Mouse (Mus musculus): ENCODE measurements around the gene Spocd1.
"Not testable (repeated sequence)": the region's sequence is repeated elsewhere in the genome, so short reads cannot be mapped to it uniquely, and the experiment has no call there.

Gene Spocd1

DNA sequence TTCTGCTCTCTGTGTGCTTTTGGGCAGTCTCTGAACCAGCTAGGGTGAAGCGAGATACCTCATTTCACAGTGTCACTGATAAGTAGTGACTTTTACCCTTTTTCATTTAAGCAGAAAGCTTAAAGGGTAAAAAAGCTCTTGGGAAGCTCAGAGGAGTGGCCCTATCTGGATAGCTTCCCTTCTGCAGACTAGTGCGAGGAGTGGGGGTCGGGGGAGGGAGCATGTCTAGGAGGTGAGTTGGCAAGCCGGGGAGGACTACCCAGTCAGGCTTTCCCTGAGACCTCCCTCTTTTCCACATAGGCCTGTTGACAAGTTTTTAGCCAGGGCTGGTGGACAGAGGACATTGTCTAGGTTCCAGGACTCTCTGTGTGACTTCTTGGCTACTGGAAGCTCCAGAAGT lies at the start of gene Spocd1:
Spocd1 (plus strand) TSS at position 301 of the 400 bp plus-strand sequence.
- no peak for DNase-seq

DNA sequence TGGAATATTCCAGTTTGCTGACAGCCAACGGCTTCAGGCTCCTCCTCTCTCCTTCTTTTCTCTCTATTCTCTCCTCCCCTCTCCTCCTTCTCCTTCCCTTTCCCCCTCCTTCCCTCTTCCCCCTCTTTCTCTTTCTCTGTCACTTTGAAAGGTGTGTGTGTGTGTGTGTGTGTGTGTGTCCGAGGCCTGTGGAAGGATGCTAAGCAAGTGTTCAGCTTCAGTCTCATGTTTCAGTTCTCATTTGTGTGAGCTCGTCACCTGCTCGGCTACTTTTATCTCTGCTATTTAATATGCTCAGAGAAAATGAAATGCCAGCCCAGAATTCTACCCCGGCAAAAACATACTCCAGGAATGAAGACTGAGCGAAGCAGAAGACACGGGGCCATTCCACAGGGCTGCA lies 48.4 kb upstream of the Spocd1 start:
- no peak for DNase-seq

DNA sequence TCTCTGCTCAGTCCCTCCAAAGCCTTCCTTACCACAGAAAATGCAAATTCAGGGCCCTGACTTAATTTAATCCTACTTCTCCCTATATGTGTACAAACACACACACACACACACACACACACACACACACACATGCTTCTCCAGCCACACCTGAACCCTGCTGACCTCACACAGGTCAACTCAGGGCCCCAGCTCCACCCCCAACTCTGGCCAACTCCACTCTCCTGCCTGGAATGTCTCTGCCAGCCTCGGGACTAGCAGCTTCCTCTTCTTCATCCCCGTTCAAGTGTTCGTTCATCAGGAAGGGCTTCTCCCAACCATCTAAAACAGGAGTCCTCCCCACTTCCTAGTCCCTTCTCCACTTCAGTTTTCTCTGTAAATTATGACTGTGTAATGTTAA lies 47.4 kb upstream of the Spocd1 start:
- DNase-seq: no peak

DNA sequence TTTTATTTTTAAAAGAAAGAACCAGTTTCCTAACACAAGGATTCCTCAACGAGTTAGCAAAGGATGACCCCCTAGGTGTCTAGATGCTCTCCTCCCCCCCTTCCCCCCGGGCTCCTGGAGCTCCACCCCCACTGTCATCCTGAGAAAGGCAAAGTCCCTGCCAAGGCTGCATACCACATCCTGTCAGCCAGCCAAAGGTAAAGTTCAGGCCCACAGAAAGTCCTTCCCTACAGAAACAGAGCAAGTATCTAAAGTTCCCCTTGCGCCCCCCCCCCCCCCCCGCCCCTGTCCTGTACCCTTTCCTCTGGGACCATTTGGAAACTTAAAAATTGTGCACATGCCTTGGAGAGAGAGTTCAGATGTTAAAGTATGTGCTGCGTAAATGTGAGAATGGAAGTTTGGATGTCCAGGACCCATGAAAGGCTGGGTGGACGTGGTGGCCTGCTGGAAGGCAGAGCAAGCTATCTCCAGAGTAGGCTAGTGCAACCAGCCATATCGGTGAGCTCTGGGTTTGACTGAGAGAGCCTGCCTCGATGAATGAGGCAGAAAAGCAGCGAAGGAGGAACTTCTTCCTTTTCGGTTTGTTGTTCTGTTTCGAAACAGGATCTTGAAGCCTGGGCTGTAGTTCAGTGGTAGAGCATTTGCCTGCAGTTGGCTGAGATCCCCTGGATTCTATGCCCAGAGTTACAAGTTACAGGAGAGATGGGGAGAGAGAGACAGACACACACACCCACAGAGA lies 46.3 kb upstream of the Spocd1 start:
- peak; percentile 56 to 71 for DNase-seq

DNA sequence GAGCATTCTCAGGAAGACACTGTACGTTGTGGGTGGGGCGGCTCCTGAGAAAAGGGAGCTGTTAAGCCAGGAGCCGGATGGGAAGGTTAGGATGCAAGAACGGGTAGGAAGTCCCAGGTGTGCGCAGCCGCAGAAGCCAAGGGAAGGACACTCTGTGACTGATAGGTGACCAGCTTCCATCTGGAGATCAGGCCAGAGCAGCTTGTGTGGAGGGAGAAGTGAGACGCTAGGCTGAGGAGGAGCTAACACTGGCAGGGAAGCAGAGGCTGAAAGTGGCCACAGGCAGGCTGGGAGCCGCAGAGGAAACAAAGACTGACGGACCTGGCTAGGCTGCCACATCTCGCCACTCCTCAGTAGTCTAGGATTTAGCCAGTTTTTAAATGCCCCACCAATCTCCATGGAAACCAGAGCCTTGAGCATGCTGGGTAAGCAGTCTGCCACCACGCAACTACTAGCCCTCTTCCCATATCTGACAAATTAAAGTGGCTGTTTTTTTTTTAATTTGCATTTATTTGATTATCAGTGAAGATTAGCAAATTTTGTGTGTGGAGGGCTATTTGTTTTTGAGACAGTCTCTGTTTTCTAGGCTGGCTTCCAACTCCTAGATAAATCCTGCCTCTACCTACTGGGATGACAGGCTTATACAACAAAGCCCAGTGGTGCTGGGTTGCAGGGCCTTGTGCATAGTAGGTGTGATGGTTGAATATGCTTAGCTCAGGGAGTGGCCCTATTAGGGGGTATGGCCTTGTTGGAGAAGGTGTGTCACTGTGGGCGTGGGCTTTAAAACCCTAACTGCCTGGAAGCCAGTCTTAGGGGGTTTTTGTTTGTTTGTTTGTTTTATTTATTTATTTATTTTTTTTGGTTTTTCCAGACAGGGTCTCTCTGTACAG lies 44.8 kb upstream of the Spocd1 start:
- no peak for DNase-seq

DNA sequence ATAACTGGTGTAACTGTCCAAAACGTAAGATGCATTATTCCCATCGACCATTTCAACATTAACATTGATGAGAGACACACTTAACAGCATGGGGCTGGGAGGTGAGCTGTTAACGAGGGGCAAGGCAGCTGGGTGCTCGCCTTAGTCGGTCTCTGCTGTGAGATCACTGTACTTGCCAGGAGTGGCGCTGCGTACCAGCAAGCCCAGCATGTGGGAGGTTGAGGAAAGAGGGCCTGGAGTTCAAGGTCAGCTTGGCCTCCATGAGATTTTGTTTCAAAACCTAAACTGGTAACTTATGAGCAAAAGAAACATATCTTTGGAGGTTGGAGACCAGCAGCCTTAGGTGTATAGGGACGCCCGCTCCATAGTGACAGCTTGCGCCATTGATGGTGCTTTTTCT lies 39.4 kb upstream of the Spocd1 start:
- DNase-seq: no peak

DNA sequence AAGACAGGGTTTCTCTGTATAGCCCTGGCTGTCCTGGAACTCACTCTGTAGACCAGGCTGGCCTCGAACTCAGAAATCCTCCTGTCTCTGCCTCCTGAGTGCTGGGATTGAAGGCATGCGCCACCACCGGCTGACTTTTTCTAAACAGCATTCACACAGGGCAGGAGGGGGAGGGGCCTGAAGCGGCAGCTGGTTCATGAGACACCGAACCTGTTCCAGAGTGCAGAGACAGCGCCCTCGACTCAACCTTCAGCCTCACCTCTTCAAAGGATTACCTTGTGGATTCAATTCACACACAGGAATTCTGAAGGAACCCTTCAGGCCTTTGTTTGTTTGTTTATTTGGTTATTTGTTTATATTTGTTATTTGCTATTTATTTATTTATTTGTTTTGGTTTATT lies 39.0 kb upstream of the Spocd1 start:
- DNase-seq: no peak

DNA sequence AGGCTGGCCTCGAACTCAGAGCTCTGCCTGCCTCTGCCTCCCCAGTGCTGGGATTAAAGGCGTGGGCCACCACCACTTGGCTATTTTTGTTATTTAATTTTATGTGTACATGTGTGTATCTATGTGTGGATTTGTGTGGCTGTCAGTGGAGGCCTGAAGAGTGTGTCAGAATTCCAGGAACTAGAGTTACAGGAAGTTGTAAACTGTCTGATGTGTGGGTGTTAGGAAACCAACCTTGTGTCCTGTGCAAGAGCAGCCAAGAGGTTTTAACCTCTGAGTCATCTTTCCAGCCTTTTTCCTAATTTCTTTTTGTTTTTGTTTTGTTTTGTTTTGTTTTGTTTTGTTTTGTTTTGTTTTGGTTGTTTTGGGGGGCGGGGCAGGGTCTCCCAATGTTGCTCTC lies 34.2 kb upstream of the Spocd1 start:
- DNase-seq: no peak

DNA sequence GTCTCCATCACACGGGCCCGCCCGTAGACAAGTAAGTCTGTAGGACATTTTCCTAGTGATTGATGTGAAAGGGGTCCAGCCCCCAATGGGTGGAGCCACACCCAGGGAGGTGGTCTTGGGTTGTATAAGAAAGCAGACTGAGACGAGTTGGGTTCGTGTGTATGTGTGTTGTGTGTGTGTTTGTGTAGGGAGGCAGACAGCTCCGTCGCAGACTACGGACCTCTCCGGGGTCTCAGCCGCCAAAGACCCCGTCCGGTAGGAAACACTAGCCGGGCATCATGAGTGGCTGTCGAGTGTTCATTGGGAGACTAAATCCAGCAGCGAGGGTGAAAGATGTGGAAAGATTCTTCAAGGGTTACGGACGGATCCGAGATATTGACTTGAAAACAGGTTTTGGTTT lies 30.2 kb upstream of the Spocd1 start:
- not testable (repeated sequence) for DNase-seq

DNA sequence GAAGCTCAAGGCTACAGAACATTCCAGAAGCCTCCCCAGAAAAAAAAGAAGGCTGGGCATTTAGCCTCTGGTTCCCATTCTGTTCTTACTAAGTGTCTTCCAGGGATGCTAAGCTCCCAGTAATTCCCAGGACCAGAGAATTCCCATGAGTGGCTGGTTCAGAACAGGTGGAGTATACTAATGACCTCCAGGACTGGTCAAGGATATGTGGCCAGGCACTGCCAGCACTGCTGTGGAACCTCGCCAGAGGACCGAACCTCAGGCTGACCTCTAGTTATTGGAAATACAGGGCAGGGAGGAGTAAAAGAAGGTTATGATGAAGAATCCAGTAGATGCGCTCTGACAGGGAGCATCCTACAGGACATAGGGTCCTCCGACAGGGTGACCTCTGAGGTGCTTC lies 26.7 kb upstream of the Spocd1 start:
- no peak for DNase-seq

DNA sequence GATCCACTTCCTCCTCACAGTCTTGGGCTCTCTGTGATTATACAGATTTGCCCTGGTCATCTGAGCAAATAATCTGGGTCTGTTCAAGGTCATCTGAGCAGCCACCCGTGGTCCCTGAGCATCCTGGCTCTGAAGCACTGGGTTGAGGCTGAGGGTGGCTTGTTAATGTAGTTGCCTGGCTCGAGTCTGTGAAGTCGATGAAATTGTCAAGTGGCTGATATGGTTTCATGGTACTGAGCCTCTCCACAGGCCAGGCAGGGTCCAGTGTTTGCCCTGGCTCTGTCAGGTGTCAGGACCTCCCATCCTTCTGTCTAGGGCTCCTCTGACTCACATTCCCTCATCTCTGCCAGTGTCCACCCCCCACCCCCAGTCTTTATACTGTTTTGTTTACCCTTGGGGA lies 25.5 kb upstream of the Spocd1 start:
- DNase-seq: no peak

DNA sequence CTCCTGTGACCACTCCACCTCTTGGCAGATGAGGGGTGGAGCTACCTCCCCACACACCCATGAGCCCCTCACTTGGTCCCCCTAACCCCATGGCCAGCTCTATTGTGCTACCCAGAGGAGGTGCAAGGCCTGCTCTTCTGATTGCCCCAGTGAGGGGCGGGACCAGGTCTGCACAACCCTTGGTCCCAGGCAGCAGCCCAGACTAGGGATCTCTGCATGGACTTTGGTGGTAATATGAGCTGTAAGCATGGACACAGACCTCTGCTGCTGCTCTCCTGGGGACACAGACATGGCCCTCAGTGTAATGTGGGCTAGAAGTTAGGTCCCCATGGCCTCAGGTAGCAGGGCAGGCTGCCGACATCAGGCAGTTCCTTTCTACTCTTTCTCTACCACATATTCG lies 24.0 kb upstream of the Spocd1 start:
- no peak for DNase-seq

DNA sequence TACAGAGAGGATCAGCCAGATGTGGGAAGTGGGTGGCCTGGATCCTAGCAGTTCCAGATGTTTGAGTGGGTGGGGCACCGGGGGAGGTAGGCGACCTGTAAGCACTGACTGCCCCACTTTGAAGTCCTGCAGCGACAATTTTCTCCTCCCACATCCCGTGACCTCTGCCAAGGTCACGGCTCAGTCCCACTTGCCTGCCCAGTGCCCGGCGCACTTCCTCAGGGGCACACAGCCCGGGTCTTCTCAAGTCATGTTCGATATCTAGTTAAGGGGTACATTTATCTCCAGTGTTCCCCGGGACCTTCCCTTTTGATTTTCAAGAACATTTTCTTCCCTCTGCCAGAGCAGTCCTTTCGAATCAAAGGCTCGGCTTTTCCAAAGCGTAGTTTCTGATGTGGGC lies 23.0 kb upstream of the Spocd1 start:
- DNase-seq: no peak

DNA sequence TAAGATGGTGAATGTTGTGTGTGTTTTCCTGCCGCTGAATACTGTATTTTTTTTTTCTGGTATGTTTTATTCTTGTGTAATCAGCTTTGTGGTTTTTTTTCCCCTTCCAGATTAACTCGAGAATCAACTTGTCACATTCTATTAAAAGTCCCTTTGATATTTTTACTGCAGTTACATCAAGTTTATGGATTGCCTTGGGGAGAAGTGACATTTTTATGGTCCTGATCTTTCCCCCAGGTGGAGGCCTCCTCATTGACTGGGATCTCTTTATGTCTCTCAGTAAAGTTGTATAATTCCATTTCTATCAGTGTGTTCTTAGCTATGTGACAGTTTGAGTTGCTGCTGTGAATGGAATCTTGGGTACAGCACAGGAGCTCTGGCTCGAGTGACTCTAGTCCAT lies 20.2 kb upstream of the Spocd1 start:
- DNase-seq: no peak

DNA sequence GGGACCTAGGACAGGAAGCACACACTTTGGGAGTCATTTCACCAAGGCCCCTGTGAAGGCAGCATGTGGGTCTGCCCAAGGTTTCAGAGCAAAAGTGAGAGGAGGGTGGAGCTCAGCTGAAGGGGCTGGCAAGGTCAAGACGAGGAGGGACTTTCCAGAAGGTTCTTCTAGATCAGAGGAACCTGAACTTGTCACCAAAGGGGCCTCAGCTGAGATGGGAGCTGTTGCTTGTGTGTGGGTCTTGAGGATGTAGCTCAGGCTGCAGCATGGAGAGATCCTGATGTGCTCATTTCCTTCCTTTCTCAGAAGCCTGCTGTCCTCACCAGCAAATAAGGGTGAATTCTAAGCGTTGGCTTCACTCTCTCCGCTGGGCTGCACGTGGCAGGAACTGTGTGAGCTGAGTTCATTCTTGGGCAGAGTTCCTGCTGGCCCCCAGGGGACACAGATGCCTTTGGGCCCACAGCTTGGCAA lies 19.8 kb upstream of the Spocd1 start:
- DNase-seq: no peak

DNA sequence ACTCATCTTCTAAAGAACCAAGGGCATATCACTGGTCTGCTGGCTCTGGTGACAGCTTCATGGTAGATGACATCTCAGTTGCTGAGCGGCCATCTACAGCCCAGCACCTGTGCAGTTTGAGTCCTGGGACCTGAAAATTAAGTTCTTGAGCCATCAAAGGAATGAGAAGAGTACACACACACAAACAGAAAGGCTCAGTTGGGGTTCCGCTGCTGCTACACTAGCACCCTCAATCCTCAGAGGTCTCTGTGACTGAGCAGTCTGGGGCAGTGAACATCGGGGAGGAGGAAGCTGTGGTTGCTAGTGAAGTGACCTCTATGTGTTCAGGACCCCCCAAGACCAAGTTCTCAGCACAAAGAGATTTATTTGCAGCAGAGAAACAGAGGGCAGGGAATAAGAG lies 16.1 kb upstream of the Spocd1 start:
- no peak for DNase-seq

DNA sequence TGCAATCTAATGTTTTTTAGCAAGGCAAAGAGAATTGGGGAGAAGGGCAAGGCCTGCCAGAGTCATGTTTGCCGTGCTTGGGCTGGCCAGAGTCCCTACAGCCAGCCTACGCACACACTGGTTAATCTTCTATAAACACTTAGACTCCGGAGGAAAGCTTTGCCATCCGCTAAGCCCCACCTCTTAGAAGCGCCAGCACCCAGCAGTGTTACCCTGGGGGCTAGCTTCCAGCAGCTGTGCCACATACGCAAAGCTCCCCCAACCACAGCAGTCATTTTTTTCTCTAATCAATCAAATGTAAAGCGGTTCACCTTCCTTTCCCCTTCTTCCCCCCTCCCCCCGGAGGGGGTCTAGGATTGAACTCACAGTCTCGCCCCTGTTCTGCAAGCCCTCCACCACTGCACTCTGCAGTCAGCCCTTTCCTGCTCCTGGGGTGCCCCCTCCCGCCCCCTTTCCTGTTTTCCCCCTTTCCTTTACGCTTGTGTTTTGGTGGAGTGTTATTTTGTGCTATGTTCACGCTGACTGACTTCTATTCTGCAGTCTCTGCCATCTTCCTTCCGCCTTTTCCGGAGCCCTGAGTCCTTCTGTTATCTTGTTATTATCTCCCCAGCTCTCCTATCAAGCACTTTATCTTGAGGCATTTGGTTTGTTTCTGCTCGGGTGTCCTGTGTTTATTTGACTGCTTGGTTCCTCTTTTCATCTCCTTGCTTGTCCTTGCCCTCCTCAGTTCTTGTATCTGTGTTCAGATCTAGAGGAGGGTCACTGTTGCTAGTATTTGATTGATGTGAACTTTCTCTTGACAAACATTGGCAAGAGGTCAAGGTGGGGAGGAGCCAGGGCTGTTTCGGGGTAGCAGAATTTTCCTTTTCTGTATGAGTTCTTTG lies 15.0 kb upstream of the Spocd1 start:
- DNase-seq: no peak

DNA sequence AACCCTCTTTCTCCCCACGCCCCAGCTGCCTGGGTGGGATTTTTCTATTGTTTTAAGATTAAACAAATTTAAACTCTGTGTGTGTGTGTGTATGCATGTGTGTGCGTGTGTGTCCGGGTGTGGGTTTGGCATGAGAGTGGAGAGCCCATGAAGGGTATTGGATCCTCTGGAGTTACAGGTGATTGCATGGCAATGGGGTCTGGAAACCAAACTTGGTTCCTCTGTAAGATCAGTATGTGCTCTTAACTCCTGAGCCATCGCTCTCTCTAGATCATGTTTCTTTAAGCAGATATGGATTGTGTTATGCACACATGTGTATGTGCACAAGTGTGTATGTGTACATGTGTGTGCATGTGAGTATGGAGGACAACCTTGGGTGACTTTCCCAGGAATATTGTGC lies 14.4 kb upstream of the Spocd1 start:
- DNase-seq: no peak

DNA sequence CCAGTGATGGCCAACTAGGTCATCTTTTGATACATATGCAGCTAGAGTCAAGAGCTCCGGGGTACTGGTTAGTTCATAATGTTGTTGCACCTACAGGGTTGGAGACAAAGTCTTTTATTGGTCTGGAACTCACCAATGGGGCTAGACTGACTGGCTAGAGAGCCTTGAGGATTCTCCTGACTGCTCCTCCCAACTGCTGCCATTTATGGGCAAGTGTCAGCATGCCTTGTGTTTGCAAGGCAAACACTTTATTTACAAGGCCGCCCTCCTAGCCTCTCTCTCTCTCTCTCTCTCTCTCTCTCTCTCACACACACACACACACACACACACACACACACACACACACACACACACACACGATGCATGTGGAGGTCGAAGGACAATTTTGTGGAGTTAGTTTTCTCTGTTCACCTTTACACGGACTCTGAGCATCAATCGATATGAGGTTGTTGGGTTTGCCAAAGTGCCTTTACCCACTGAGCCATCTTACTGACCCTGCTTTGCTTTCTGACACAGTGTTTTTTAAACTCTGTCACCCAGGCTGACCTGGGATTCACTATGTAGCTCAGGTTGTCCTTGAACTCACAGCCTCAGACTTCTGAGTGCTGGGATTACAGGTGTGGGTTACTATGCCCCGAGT lies 13.6 kb upstream of the Spocd1 start:
- DNase-seq: no peak

DNA sequence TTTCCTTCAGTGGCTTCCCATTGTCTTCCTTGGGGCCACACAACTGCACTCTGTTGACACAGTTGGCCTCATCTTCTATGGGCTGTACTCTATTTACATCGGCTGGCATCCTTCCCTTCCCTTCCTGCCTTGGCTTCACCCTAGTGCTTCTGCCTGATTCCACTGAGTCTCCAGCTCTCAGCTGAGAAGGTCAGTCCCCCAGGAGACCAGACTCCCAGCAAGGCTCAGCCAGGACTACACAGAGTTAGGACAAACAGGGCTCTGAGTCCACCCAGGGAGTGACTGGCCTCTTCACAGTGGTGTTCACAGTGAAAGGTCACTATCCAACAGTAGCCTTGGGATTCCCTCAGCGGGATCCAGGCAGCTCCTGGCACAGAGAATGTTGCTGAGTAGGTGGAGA lies 12.9 kb upstream of the Spocd1 start:
- DNase-seq: no peak

DNA sequence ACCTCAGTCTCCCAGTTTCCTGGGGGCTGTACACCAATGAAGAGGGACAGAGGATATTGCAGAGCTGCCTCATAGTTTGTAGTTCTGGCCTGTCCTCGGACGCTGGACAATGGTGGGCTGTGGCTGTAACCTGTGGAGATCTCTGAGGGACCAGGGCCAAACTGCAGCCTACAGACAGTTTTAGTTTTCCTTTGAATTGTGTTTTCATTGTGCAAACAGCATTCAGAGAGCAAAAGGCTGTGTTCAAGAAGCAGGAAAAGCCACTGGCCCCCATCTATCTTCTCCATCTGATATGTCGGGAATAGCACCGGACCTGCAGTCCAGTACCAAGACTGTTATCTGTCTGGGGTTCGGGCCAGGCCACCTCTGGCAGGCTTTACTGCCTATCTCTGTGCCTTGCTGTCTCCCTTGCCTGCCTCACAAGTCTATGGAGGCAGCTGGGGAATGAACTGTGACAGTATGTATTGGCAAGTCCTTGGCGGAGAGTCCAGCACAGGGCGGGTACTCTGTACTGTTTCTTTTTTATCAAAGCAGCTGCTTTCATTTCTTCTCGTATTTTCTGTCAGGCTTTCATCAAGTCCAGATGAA lies 11.9 kb upstream of the Spocd1 start:
- DNase-seq: no peak

DNA sequence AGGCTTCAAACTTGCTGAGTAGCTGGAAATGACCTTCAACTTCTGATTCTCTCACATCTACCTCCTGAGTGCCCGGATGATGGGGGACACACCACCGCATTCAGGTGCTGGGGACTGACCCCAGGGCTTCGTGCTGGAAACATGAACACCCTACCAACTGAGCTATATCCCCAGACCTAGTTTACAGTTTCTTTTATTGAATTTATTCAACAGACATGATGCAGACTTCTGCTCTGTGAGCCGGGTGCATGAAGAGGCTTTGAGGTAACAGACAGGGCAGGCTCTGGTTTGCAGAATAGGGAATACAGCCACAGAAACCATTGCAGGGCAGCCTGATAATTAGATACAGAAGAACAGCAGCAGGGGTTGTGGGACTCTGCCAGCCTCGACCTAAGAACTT lies 10.6 kb upstream of the Spocd1 start:
- no peak for DNase-seq

All from thymus, adult 18-20 months (tissue).